Mouse (Mus musculus) liver, embryonic 11.5 days (tissue): ENCODE data around the gene Bcas1. TPM values are rescaled to one million over a fixed set of nuclear protein-coding genes. Genes with fewer than 3 reads are reported as not detected.

ENCODE experiments used
- ATAC-seq: fragments of 200-750 bp; cut with Nextera tagmentation; replicated peaks from 2 replicates; pipeline ENCODE4 v1.8.0; 2017; ENCODE audit warnings: moderate number of reproducible peaks, mild to moderate bottlenecking, moderate TSS enrichment, moderate library complexity; ENCODE audit not compliant: low FRiP score
- DNase-seq: peaks from one replicate; pipeline ENCODE4 v3.0.0-alpha.2; 2017; ENCODE audit warnings: low spot score
- H3K27ac ChIP-seq: fragments of 300-500 bp; sonication (generic); 2 replicates; pipeline ENCODE4 v1.5.1; 2014; ENCODE audit warnings: mild to moderate bottlenecking, low read depth, low read length, control low read depth
- H3K27me3 ChIP-seq: fragments of 300-500 bp; sonication (generic); replicated peaks from 2 replicates; pipeline ENCODE4 v1.6.1; 2014; ENCODE audit warnings: low read length, mixed read lengths; ENCODE audit not compliant: control insufficient read depth, insufficient read depth
- H3K36me3 ChIP-seq: fragments of 300-500 bp; sonication (generic); 2 replicates; pipeline ENCODE4 v1.6.1; 2014; ENCODE audit warnings: mild to moderate bottlenecking, low read length, moderate library complexity, mixed read lengths; ENCODE audit not compliant: control insufficient read depth, insufficient read depth
- H3K4me1 ChIP-seq: fragments of 300-500 bp; sonication (generic); replicated peaks from 2 replicates; pipeline ENCODE4 v1.6.1; 2014; ENCODE audit warnings: low read length, mixed read lengths; ENCODE audit not compliant: control insufficient read depth, insufficient read depth
- H3K4me2 ChIP-seq: fragments of 300-500 bp; sonication (generic); 2 replicates; pipeline ENCODE4 v1.6.1; 2014; ENCODE audit warnings: mild to moderate bottlenecking, control low read depth, moderate library complexity
- H3K4me3 ChIP-seq: fragments of 300-500 bp; sonication (generic); 2 replicates; pipeline ENCODE4 v1.5.1; 2014; ENCODE audit warnings: low read depth, low read length, control low read depth
- H3K9ac ChIP-seq: fragments of 300-500 bp; sonication (generic); 2 replicates; pipeline ENCODE4 v1.6.1; 2014; ENCODE audit warnings: low read depth, low read length, control low read depth
- H3K9me3 ChIP-seq: fragments of 300-500 bp; sonication (generic); 2 replicates; pipeline ENCODE4 v1.6.1; 2016; ENCODE audit warnings: low read length, inconsistent platforms, mixed read lengths; ENCODE audit not compliant: control insufficient read depth
- WGBS: fragments of 180-500 bp; shearing (Covaris S2); extraction: QIAGEN DNeasy Blood & Tissue Kit; methylation state at CpG from one replicate; pipeline ENCODE4 v1.1.7; 2014; 5-methylcytosine and 5-hydroxymethylcytosine counted together
- polyA plus RNA-seq: library from polyadenylated mRNA; unstranded; fragments of >200 nt; fragmentation: Nextera tagmentation; extraction: Ambion mirVana; gene quantifications from 2 replicates; pipeline ENCODE4 v1.2.1, GENCODE M21; 2014

Bcas1 gene
- polyA plus RNA-seq, 1 experiment from 2014 or later = 6.1 TPM

DNA sequence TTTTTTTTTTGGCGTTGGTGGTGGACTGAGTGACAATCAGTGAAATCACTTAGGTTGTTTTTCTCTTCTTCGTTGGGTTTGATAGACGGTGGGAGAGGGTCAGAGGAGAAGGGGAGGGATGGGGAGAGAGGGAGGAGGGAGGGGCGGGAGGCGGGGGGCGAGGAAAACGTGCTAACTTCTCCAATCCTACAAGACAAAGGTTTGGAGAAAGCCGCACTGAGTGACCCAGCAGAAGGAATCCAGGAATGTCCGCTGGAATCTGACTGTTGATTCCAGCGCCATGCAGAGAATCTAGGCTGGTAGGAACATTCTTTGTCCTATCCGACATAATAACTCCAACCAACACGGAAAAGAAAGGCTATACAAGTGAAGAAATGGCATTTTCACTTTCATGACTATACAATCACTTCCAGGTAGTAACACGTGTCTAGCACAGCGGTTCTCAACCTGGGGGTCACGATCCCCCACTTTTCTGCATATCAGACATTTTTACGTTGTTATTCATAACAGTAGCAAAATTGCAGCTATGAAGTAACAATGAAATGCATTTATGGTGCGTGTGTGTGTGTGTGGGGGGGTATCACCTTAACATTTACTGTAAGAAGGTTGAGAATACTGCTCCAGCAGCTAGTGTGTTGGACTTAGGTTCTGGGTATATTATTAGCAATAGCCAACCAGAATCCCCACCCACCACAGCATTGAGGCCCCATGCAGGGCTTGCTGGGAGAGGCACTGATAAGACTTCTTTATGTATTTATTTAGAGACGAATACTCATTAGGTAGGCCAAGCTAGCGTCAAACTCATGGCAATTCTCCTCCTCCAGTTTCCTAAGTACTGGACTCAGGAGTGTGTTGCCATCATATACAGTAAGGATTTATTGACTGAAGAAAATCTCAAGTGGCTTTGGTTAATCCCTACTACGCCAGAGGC is 107.8 kb downstream of the Bcas1 start:
- 17% methylated on average over 20 of the region's 20 CpGs for WGBS
- Histone ChIP-seq H3K9ac (peak overlapping the region; percentile 55), H3K9me3 (no peaks in the 10 kb centered on the region), H3K4me2 (peak overlapping the region; percentile 76), H3K27me3 (0 out of 2 replicates have a peak, but pooled peaks cover 2% of the 10 kb centered on the region), H3K27ac (peak overlapping the region; percentile 45), H3K4me1 (peaks cover 33% of the 10 kb centered on the region), H3K4me3 (peak overlapping the region; percentile 52), H3K36me3 (no peaks in the 10 kb centered on the region)
- ATAC-seq (peak; percentile 44), DNase-seq (peak; percentile 44)

- no peaks in the 10 kb centered on the region for H3K27me3 ChIP-seq
- peak; percentile 80 for DNase-seq
- peaks cover 29% of the 10 kb centered on the region for H3K4me1 ChIP-seq
- H3K9ac ChIP-seq = peak overlapping the region; percentile 26; the same call in 1 of the 2 replicates
- peak overlapping the region; percentile 52 for H3K4me3 ChIP-seq
- H3K36me3 ChIP-seq = no peaks in the 10 kb centered on the region
- peak; percentile 92 for ATAC-seq
- 11% methylated on average over 23 of the region's 25 CpGs for WGBS
- H3K27ac ChIP-seq = no peak overlapping the region
- H3K9me3 ChIP-seq = no peaks in the 10 kb centered on the region
- H3K4me2 ChIP-seq = peak overlapping the region; percentile 76
Measured at GRCm38 (mm10) chr2:170318713-170319532, 108.7 kb downstream of the Bcas1 start.

GRCm38 (mm10) chr2:170316774-170317173 is 110.9 kb downstream of the Bcas1 start:
- H3K9me3 ChIP-seq = no peaks in the 10 kb centered on the region
- no peak overlapping the region for H3K4me2 ChIP-seq
- WGBS = 83% methylated on average over 4 of the region's 4 CpGs
- no peak for DNase-seq
- no peak overlapping the region for H3K27ac ChIP-seq
- no peaks in the 10 kb centered on the region for H3K27me3 ChIP-seq
- no peaks in the 10 kb centered on the region for H3K36me3 ChIP-seq
- H3K4me1 ChIP-seq = peaks cover 21% of the 10 kb centered on the region
- no peak for ATAC-seq
- H3K9ac ChIP-seq = no peak overlapping the region
- no peak overlapping the region for H3K4me3 ChIP-seq

- no peaks in the 10 kb centered on the region for H3K9me3 ChIP-seq
- no peaks in the 10 kb centered on the region for H3K36me3 ChIP-seq
- H3K27me3 ChIP-seq = no peaks in the 10 kb centered on the region
- H3K4me3 ChIP-seq = no peak overlapping the region
- no peak overlapping the region for H3K4me2 ChIP-seq
- no peak for DNase-seq
- H3K9ac ChIP-seq = no peak overlapping the region
- ATAC-seq = no peak
- H3K27ac ChIP-seq = no peak overlapping the region
- peaks cover 17% of the 10 kb centered on the region for H3K4me1 ChIP-seq
- WGBS = 81% methylated on average over 8 of the region's 8 CpGs
Measured at GRCm38 (mm10) chr2:170316344-170316743, 111.3 kb downstream of the Bcas1 start.

- Histone ChIP-seq H3K4me3 (no peak overlapping the region), H3K9ac (no peak overlapping the region), H3K27ac (no peak overlapping the region), H3K4me2 (no peak overlapping the region), H3K36me3 (no peaks in the 10 kb centered on the region), H3K27me3 (no peaks in the 10 kb centered on the region), H3K4me1 (no peaks in the 10 kb centered on the region), H3K9me3 (no peaks in the 10 kb centered on the region)
- WGBS = 75% methylated on average over 6 of the region's 6 CpGs
- ATAC-seq = no peak
- DNase-seq = no peak
Measured at GRCm38 (mm10) chr2:170310988-170311359, 116.7 kb downstream of the Bcas1 start.

DNA sequence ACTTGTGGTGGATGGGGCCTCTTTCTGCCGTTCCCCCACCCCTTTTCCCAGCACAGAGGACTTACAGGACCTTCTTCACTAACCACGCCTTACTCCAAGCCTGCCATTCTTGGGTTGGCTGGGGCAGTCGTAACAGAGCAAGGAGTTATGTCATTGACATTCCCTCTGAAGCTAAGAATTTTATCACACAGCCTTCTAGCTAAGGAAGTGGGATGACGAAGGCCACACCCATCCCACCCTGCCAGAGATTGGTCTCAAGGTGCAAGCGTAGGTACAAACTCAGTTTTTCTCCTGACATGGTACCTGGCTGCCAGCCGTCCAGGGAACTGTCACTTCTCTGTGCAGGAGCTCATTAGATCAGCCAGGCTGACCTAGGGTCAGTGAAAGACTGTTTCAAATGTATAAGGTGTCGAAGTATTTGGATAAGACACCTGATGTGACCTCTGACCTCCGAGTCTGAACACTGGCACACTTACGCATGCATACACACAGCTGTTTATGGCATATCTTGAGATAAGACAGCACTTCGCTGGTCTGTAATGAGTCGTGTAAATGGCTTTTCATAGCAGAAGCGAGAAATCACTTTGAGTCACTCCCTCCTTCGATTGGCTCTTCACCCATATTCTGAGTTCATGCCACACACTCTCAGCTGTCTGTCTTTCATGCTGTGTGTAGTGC is 117.2 kb downstream of the Bcas1 start:
- Histone ChIP-seq H3K4me2 (no peak overlapping the region), H3K36me3 (no peaks in the 10 kb centered on the region), H3K4me1 (no peaks in the 10 kb centered on the region), H3K27me3 (no peaks in the 10 kb centered on the region), H3K27ac (no peak overlapping the region), H3K9me3 (no peaks in the 10 kb centered on the region), H3K4me3 (no peak overlapping the region), H3K9ac (no peak overlapping the region)
- DNase-seq (no peak), ATAC-seq (no peak; the same call in 1 of the 2 replicates)
- WGBS = 65% methylated on average over 13 of the region's 13 CpGs

- no peak overlapping the region for H3K9ac ChIP-seq
- no peak overlapping the region for H3K4me3 ChIP-seq
- WGBS = 57% methylated on average over 9 of the region's 9 CpGs
- no peaks in the 10 kb centered on the region for H3K36me3 ChIP-seq
- no peaks in the 10 kb centered on the region for H3K4me1 ChIP-seq
- H3K4me2 ChIP-seq = no peak overlapping the region
- no peaks in the 10 kb centered on the region for H3K9me3 ChIP-seq
- no peak for DNase-seq
- H3K27ac ChIP-seq = no peak overlapping the region
- no peaks in the 10 kb centered on the region for H3K27me3 ChIP-seq
- no peak for ATAC-seq
Measured at GRCm38 (mm10) chr2:170308966-170309365, 118.7 kb downstream of the Bcas1 start.

DNA sequence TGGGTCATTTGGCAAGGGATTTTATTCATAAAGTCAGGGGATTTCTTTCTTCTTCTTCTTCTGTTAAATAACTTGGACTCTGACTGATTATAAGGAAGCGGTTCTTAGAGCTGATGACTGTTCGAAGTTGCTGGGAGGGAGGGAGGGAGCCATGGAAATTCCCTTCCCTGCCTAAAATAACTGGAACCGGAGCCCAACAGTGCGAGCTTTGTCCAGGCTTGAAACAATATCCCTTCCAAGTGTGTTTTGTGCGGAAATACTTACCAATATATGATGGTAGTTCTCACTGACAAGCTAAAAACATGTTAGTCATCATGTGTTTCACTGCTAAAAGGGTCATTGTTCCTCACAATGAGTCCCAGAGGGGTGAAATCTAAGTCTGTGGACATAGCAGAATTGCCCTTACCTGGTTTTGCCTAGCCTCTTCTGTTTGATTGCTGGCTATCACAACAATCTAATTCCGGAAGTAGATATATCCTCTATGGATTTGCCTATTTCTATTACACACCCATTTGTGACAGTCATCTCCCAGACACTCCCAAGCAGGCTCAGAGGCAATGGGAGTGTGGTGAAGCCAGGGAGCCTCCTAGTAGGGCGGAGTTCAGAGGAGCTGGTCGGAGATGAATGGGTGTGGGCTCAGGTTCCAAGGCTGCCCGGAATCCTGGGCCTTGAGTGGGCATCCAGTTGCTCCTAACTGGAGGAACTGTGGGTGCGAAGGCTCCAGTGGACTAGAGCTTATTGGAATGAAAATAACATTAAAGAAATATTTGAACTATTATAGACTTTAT is 119.4 kb downstream of the Bcas1 start:
- H3K4me1 ChIP-seq = no peaks in the 10 kb centered on the region
- H3K9ac ChIP-seq = no peak overlapping the region
- H3K4me2 ChIP-seq = no peak overlapping the region
- DNase-seq (no peak), ATAC-seq (no peak)
- H3K36me3 ChIP-seq = no peaks in the 10 kb centered on the region
- H3K27ac ChIP-seq = no peak overlapping the region
- no peaks in the 10 kb centered on the region for H3K27me3 ChIP-seq
- 72% methylated on average over 10 of the region's 10 CpGs for WGBS
- H3K4me3 ChIP-seq = no peak overlapping the region
- no peaks in the 10 kb centered on the region for H3K9me3 ChIP-seq
